Mouse (Mus musculus): Measurements from ENCODE around the gene Opcml. TPM values are rescaled to one million over a fixed set of nuclear protein-coding genes. Genes with fewer than 3 reads are reported as not detected.

The Opcml gene
- polyA plus RNA-seq, 1 experiment from 2014 or later: 1.8 TPM

DNA sequence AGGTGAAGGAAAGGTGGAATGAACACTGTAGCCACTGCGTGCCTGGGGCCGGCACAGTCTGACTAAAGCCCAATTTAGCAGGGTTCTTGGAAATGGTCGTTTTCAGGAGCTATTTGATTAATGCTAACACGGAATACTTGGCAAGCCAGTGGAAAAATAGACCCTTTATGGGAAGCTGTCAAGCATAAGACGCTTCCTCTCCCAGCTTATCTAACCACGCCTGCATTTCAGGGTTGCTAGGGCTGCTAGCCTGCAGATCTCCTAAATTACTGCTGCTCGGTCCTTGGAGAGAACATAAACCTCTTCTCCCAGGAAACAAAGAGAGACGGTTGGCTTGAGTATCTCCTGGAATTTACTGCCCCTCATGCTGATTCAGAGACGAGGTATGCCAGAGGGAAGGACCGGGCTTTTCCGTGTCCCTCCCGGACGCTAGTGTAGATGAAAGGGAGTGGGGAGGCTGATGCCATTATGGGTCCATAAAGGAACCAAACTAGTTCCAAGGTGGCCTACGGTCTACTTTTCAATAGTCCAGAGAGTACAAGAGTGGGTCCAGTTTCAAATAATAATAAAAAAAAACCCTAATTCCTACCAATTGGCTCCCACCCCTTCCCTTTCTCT, 772.6 kb downstream of the Opcml start:
- Histone ChIP-seq H3K4me3 (no peak overlapping the region), H3K4me2 (peak overlapping the region; percentile 24; the same call in 1 of the 2 replicates), H3K27me3 (replicated peaks) (no peaks in the 10 kb centered on the region), H3K27ac (replicated peaks) (no peak overlapping the region), H3K9me3 (no peaks in the 10 kb centered on the region), H3K36me3 (no peaks in the 10 kb centered on the region), H3K4me1 (peaks cover 7% of the 10 kb centered on the region; the same call in 1 of the 2 replicates), H3K9ac (no peak overlapping the region)
- 36% methylated on average over 14 of the region's 14 CpGs for WGBS
- no peak for ATAC-seq (ENCODE audit: extremely low read depth, insufficient number of reproducible peaks, low FRiP score, low TSS enrichment)

DNA sequence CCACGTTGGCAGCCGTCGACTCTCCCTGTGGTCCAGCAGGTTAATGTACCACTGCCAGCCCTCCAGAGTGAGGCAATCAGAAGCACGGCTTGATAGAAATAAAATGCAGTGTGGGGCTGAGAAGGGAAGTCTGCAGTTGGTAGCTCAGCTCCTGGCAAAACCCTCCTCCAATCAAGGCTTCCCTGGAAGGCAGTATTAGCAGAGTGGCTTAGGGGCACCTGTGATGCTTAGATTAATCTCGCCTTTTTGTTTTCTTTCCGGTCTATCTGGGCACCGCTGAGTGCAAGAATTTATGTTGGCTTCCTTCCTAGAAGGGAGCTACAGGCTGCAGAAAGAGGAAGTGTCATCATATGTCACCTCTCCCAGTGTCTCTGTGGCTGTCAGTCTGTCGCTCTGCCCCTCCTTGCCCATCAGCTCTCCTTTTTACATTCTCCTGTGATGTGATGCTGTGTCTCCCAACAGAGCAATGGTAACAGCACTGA, 778.5 kb downstream of the Opcml start:
- H3K27ac ChIP-seq (replicated peaks): peak overlapping the region; percentile 42; the same call in 1 of the 2 replicates
- H3K9ac ChIP-seq: no peak overlapping the region
- H3K4me2 ChIP-seq: peak overlapping the region; percentile 20
- WGBS: 11% methylated on average over 8 of the region's 8 CpGs
- no peaks in the 10 kb centered on the region for H3K9me3 ChIP-seq
- ATAC-seq (ENCODE audit: extremely low read depth, insufficient number of reproducible peaks, low FRiP score, low TSS enrichment): no peak
- H3K4me3 ChIP-seq: no peak overlapping the region
- H3K36me3 ChIP-seq: no peaks in the 10 kb centered on the region
- H3K4me1 ChIP-seq: peaks cover 23% of the 10 kb centered on the region
- no peaks in the 10 kb centered on the region for H3K27me3 ChIP-seq (replicated peaks)

DNA sequence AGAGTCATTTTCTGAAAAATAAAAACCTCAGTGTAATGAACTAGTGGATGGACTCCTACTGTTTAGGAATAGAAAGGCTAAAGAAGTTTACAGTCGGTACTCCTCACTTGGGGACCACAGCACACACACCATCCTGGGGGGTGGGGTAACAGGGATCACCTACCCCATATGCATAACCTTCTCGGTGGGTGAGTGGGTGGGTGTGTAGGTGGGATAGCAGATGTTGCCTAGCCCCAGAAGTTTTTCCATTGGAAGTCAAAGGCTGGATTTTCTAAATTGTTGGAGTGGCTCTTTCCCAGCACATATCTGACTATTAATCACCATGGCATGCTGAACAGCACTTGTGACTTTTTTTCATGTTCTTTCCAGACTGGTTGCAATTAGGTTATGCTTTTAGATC, 779.2 kb downstream of the Opcml start:
- no peaks in the 10 kb centered on the region for H3K27me3 ChIP-seq (replicated peaks)
- no peaks in the 10 kb centered on the region for H3K36me3 ChIP-seq
- peaks cover 23% of the 10 kb centered on the region for H3K4me1 ChIP-seq
- no peak overlapping the region for H3K9ac ChIP-seq
- peak overlapping the region; percentile 20; the same call in 1 of the 2 replicates for H3K27ac ChIP-seq (replicated peaks)
- H3K9me3 ChIP-seq: no peaks in the 10 kb centered on the region
- WGBS: 24% methylated on average over 2 of the region's 2 CpGs
- no peak overlapping the region for H3K4me3 ChIP-seq
- no peak overlapping the region for H3K4me2 ChIP-seq
- no peak for ATAC-seq (ENCODE audit: extremely low read depth, insufficient number of reproducible peaks, low FRiP score, low TSS enrichment)

DNA sequence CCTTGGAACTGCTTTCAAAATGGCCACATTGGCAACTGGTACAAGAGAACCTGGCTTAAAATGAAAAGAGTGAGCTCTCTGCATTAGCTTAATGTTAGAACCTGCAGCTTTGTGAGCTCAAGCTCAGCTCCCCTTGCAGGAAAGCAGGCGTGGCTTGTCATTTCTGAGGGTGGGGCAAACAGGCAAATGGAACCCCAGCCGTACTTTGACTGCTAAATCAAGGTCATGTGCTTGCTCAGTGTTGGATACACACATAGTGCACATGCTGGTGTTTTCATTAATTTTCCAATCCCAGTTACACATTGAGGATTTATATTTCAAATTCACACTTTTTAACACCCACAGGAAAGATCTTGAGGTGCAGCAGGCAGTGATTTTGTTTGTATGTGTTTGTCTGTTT, 781.1 kb downstream of the Opcml start:
- H3K27ac ChIP-seq (replicated peaks): no peak overlapping the region
- 57% methylated on average over 2 of the region's 2 CpGs for WGBS
- no peaks in the 10 kb centered on the region for H3K36me3 ChIP-seq
- H3K9ac ChIP-seq: no peak overlapping the region
- ATAC-seq (ENCODE audit: extremely low read depth, insufficient number of reproducible peaks, low FRiP score, low TSS enrichment): no peak
- no peak overlapping the region for H3K4me3 ChIP-seq
- H3K4me1 ChIP-seq: peaks cover 23% of the 10 kb centered on the region
- H3K9me3 ChIP-seq: no peaks in the 10 kb centered on the region
- H3K27me3 ChIP-seq (replicated peaks): no peaks in the 10 kb centered on the region
- no peak overlapping the region for H3K4me2 ChIP-seq

DNA sequence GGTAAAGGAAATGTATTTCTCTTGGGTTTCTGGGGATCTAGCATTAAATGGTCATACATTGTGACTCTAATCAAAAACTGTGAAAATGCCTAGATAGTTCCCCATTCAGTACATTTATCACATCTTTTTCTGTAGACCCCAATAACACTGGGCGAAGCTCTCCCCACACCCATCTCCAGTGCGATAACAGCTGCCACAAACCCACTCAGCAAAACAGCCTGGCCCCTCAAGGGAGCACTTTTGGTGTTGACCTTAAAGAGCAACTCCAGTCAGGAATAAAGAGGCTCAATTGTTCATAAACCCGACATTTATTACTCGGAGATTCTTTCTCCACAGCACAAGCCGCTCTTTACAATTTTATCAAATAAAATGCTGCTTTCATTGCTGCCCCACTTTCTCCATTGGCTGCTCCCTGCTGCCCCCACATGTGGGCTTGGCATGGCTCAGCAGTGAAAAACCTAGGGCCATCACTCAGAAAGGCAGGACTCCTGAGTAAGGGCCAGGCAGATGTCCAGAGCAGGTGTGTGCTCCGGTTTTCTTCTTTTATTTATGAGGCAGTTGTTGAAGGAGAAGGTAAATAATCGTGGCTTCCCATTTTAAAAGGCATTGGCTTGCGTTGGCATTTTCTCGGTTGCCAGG, 781.7 kb downstream of the Opcml start:
- H3K4me1 ChIP-seq: peaks cover 23% of the 10 kb centered on the region
- no peak overlapping the region for H3K9ac ChIP-seq
- H3K4me3 ChIP-seq: no peak overlapping the region
- H3K9me3 ChIP-seq: no peaks in the 10 kb centered on the region
- 74% methylated on average over 9 of the region's 9 CpGs for WGBS
- H3K36me3 ChIP-seq: no peaks in the 10 kb centered on the region
- H3K27me3 ChIP-seq (replicated peaks): no peaks in the 10 kb centered on the region
- no peak overlapping the region for H3K27ac ChIP-seq (replicated peaks)
- H3K4me2 ChIP-seq: no peak overlapping the region
- ATAC-seq (ENCODE audit: extremely low read depth, insufficient number of reproducible peaks, low FRiP score, low TSS enrichment): no peak

DNA sequence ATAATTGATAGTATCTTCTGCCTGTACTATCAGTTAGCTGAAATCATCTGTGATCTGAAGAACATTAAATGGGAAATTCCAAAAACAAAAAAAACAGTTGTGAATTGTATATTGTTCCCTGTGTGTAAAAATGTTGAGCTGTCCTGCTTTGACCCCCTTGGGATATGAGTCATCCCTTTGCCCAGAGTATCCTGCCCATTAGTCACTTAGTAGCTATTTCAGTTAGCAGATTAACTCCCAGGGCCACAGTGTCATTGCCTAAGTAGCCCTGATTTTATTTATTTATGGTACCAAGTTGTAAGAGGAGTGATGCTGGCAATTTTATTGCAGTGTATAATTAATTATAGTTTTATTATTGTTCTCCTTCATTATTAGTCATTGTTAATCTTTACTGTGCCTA, 788.2 kb downstream of the Opcml start:
- H3K36me3 ChIP-seq: no peaks in the 10 kb centered on the region
- no peaks in the 10 kb centered on the region for H3K4me1 ChIP-seq
- H3K4me3 ChIP-seq: no peak overlapping the region
- no peak overlapping the region for H3K4me2 ChIP-seq
- H3K9ac ChIP-seq: no peak overlapping the region
- no peak for ATAC-seq (ENCODE audit: extremely low read depth, insufficient number of reproducible peaks, low FRiP score, low TSS enrichment)
- H3K9me3 ChIP-seq: no peaks in the 10 kb centered on the region
- H3K27ac ChIP-seq (replicated peaks): no peak overlapping the region
- H3K27me3 ChIP-seq (replicated peaks): no peaks in the 10 kb centered on the region

DNA sequence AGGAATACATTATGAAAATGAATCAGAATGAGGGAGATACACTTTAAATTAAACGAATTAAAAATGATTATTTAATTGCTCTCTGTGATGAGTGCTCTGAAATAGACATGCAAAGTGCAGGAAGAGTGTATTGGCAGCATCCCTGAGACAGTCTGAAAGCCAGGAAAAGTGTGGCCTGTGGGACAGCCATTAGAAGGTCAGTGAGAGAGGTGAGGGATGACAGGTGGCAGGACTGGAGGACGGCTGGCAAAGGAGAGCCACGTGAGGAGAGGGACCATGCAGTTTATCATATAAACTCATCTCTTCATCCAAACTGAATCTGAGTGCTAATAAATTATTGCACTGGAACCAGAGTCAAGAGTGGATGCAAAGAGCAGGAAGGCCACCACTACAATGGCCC, 796.7 kb downstream of the Opcml start:
- no peaks in the 10 kb centered on the region for H3K36me3 ChIP-seq
- H3K9ac ChIP-seq: no peak overlapping the region
- ATAC-seq (ENCODE audit: extremely low read depth, insufficient number of reproducible peaks, low FRiP score, low TSS enrichment): no peak
- H3K4me1 ChIP-seq: no peaks in the 10 kb centered on the region
- H3K4me3 ChIP-seq: no peak overlapping the region
- no peaks in the 10 kb centered on the region for H3K27me3 ChIP-seq (replicated peaks)
- no peak overlapping the region for H3K27ac ChIP-seq (replicated peaks)
- 66% methylated on average over 3 of the region's 3 CpGs for WGBS
- no peaks in the 10 kb centered on the region for H3K9me3 ChIP-seq
- no peak overlapping the region for H3K4me2 ChIP-seq

DNA sequence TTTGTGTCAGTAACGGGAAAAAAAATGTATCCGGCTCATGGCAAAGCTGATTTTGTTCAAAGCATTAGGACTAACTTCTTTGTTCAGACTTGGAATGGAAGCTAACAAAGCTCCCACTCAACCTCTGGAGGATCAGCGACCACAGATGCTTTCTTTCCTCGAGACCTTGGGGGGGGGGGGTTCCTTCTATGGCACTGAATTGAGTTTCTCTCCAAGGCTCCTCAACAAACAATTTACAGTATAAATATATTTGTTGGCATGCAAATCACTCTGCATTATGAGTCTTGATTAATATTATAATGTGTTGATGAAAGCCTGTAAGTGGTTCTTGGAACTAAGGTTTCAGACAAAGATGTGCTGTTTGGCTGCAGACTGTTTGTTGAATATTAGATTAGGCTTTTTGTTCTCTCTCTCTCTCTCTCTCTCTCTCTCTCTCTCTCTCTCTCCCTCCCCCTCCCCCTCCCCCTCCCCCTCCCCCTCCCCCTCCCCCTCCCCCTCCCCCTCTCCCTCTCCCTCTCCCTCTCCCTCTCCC, 797.3 kb downstream of the Opcml start:
- H3K4me1 ChIP-seq: no peaks in the 10 kb centered on the region
- 87% methylated on average over 4 of the region's 4 CpGs for WGBS
- no peaks in the 10 kb centered on the region for H3K36me3 ChIP-seq
- H3K27ac ChIP-seq (replicated peaks): no peak overlapping the region
- no peak overlapping the region for H3K9ac ChIP-seq
- no peaks in the 10 kb centered on the region for H3K9me3 ChIP-seq
- H3K4me3 ChIP-seq: no peak overlapping the region
- no peak for ATAC-seq (ENCODE audit: extremely low read depth, insufficient number of reproducible peaks, low FRiP score, low TSS enrichment)
- no peak overlapping the region for H3K4me2 ChIP-seq
- H3K27me3 ChIP-seq (replicated peaks): no peaks in the 10 kb centered on the region

DNA sequence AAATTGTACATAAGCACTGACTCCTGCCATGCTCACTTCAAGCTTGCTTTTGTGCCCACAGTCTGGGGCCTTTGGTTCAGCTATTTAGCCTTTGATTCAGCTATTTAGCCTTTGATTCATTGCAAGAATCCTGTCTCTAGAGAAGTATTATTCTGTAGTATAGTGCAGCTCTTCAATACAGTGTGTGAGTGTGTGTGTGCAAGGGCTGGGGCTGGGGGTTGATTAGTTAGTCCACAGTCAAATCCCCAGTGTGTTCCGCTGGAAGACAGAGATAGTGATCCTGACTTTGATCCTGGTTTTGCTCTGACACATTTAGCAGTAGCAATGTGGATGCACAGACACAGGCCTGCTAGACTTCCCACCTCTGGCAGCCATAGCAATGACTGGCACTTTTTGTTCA, 797.9 kb downstream of the Opcml start:
- Histone ChIP-seq H3K27me3 (replicated peaks) (no peaks in the 10 kb centered on the region), H3K4me1 (no peaks in the 10 kb centered on the region), H3K27ac (replicated peaks) (no peak overlapping the region), H3K4me2 (no peak overlapping the region), H3K9ac (no peak overlapping the region), H3K9me3 (no peaks in the 10 kb centered on the region), H3K4me3 (no peak overlapping the region), H3K36me3 (no peaks in the 10 kb centered on the region)
- no peak for ATAC-seq (ENCODE audit: extremely low read depth, insufficient number of reproducible peaks, low FRiP score, low TSS enrichment)
- WGBS: 39% methylated on average over 1 of the region's 1 CpGs

DNA sequence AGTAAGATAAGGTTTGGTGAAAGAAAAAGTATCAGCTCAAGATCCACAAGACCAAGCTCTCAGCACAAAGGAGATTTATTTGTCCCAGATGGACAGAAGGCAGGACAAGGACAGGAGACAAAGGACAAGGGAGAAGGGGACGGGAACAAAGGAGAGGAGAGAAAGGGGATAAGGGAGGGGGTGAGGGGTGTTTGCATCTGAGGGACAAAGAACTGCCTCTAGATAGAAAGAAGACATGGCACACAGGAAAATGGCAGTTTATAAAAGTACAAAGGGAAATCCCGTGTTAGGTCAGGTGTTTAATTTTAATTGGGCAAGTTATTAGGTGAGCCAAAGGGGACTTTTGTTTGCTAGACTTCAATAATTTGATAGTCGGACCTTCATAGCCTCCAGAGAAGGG, 801.6 kb downstream of the Opcml start:
- Histone ChIP-seq H3K27me3 (replicated peaks) (no peaks in the 10 kb centered on the region), H3K36me3 (no peaks in the 10 kb centered on the region), H3K4me2 (no peak overlapping the region), H3K4me3 (no peak overlapping the region), H3K9ac (no peak overlapping the region), H3K27ac (replicated peaks) (no peak overlapping the region), H3K9me3 (no peaks in the 10 kb centered on the region), H3K4me1 (no peaks in the 10 kb centered on the region)
- 64% methylated on average over 3 of the region's 3 CpGs for WGBS
- ATAC-seq (ENCODE audit: extremely low read depth, insufficient number of reproducible peaks, low FRiP score, low TSS enrichment): no peak

DNA sequence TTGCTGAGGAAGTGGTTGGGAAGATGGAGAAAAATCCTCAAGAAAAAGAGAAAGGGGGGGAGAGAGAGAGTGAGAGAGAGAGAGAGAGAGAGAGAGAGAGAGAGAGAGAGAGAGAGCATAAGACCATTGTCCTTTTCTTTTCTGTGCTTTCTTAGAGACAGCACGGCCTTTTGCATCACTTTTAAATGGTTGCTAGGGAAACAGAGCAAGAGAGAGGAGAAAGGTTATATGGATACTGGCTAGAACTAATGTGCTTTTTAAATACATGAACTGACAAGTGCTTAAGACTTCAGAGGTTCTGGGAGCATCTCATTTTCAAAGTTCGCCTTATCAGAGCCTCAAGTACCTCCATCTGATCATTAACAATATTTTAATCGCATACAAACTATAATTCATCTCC, 804.5 kb downstream of the Opcml start:
- 82% methylated on average over 3 of the region's 3 CpGs for WGBS

DNA sequence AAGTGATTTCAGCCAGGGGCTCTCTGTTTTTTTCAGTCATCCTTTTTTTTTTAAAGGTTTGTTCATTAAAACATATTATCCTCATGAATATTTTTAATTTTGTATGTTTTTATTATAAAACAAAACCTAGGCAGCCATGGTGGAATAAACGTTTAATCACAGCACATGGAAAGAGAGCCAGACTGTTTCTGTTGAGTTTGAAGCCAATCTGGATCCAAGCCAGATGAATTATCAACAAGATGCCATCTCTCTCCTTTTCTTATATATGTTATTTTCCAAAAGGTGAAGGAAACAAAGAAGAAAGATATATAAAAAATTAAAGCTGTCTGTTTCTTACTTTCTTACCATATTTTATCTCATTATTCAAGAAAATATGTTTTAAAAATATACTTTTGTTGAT, 815.0 kb downstream of the Opcml start:
- Histone ChIP-seq H3K4me1 (0 out of 2 replicates have a peak, but pooled peaks cover 5% of the 10 kb centered on the region), H3K4me2 (no peak overlapping the region), H3K9ac (no peak overlapping the region), H3K4me3 (no peak overlapping the region), H3K27ac (replicated peaks) (no peak overlapping the region), H3K27me3 (replicated peaks) (no peaks in the 10 kb centered on the region), H3K36me3 (no peaks in the 10 kb centered on the region), H3K9me3 (no peaks in the 10 kb centered on the region)
- no peak for ATAC-seq (ENCODE audit: extremely low read depth, insufficient number of reproducible peaks, low FRiP score, low TSS enrichment)
- 53% methylated on average over 1 of the region's 1 CpGs for WGBS

More for the DNA sequence above, 804.5 kb downstream of the Opcml start:
- H3K4me2 ChIP-seq: no peak overlapping the region
- H3K9ac ChIP-seq: no peak overlapping the region
- H3K36me3 ChIP-seq: no peaks in the 10 kb centered on the region
- no peaks in the 10 kb centered on the region for H3K27me3 ChIP-seq (replicated peaks)
- no peaks in the 10 kb centered on the region for H3K4me1 ChIP-seq
- ATAC-seq (ENCODE audit: extremely low read depth, insufficient number of reproducible peaks, low FRiP score, low TSS enrichment): no peak
- no peaks in the 10 kb centered on the region for H3K9me3 ChIP-seq
- H3K4me3 ChIP-seq: no peak overlapping the region
- H3K27ac ChIP-seq (replicated peaks): no peak overlapping the region

Data from heart, embryonic 13.5 days (tissue).